Mouse (Mus musculus): Measurements from ENCODE around the gene Klk5.

The Klk5 gene

DNA sequence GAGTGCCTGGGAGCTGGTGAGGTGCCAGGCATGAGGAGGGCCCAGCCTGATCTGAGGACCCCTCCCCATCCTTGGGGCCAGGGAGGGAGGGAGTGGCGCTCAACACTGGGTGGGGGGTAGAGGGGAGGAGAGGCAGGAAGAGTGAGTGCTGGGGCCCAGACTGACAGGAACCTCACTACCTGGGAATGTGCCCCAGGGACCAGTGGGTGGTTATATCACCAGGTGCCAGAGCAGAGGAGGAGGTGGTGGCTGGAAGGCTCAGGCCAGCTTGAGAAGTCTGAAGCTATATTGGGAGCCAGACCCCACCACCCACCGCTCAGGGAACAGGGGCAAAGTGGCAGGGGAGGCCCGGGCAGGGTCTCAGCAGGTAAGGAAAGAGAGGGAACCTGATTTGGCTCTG lies at the start of gene Klk5:
Gene Klk5, plus strand, starts transcription at position 271 of the 400 bp plus-strand sequence.
- DNase-seq (ENCODE audit: low read depth): no peak

- no peak for DNase-seq (ENCODE audit: low read depth)
These were observed 45.4 kb upstream of the Klk5 start for GRCm38 (mm10) chr7:43796355-43796754.

GRCm38 (mm10) chr7:43797333-43797769 lies 44.4 kb upstream of the Klk5 start, which contains the start of gene Klk8:
TSS of gene Klk8 (plus strand) at chr7:43797577.
- DNase-seq (ENCODE audit: low read depth): peak; percentile 82

DNA sequence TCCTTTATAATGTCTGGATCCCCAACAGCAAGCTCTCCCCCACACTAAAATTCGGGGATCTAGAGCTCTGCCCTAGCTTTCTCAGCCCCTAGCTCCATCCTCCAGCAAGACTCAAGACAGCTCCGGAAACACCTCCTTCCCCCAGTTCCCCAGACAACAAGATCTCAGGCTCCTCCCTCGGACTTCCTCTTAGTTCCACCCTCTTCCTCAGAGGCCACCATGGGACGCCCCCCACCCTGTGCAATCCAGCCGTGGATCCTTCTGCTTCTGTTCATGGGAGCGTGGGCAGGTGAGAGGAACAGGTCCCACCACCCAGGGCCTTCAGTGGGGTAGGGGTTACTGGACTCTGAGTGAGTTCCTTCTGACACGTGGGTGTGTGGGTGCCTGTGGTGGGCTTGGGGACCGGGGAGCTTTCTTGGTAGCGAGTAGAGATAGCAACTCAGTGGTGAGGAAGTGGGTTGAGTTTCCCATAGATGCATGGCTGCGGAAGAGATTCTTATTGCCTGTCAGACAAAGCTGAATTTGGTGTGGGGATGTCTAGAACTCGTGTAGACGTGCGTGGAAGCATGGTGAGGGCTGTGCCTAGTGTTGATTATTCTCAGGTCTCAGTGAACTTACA lies 43.8 kb upstream of the Klk5 start:
- peak; percentile 74 for DNase-seq (ENCODE audit: low read depth)

DNA sequence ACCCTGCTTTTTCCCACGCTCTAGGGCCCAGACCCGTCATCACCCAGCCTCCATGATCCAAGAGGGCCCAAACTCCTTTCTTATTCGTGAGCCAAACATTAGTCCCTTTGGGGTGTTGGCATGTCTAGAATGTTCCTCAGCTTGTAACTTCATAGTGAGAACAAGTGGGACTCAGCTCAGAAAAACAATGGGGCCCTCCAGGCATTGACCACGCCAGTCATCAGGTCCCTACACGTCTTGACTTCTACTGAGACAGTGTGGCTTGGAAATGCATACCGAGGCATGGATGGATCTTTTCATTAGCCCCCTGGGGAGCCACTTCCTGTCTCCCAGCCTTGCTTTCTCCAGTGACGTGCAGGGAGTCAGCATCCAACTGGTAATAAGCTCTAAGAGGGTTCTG lies 41.9 kb upstream of the Klk5 start:
- no peak for DNase-seq (ENCODE audit: low read depth)

GRCm38 (mm10) chr7:43810994-43811393 lies 30.8 kb upstream of the Klk5 start, which contains the start of gene Klk7:
TSS of gene Klk7 (plus strand) at chr7:43811294.
- no peak for DNase-seq (ENCODE audit: low read depth)

DNA sequence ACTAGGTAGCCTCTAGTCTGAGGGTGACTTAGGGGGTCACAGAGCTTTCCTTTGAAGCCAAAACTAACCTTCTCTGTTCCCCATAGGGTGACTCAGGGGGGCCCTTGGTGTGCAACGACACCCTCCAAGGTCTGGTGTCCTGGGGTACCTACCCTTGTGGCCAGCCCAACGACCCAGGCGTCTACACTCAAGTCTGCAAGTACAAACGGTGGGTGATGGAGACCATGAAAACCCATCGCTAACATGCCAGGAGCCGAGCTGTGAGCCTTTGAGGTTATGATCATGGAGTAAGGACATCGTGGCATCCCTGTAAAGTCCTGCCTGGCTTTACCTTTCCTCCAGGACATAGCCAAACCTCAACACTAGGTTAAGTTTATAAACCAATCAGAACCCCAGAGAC lies 26.6 kb upstream of the Klk5 start:
- DNase-seq (ENCODE audit: low read depth): no peak

DNA sequence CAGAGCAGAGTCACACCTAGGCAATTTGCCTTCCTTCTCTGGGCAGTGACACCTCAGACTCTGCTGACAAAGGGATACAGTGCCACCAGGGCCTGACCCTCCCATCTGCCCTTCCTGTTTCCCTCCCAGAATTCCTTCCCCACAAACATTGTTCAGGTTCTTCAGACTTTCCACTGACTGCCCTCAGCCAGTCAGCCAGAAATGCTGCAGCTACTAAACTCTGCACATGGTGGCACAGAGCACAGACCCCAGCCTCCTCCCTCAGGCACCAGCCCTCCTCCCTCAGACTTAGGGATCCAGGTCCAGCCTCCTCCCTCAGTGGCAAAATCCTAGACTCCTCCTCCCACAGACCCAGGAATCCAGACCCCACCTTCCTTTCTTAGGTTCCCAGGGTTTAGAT lies 25.0 kb upstream of the Klk5 start:
- DNase-seq (ENCODE audit: low read depth): no peak

- no peak for DNase-seq (ENCODE audit: low read depth)
These were observed 20.2 kb upstream of the Klk5 start for GRCm38 (mm10) chr7:43821581-43821980.

DNA sequence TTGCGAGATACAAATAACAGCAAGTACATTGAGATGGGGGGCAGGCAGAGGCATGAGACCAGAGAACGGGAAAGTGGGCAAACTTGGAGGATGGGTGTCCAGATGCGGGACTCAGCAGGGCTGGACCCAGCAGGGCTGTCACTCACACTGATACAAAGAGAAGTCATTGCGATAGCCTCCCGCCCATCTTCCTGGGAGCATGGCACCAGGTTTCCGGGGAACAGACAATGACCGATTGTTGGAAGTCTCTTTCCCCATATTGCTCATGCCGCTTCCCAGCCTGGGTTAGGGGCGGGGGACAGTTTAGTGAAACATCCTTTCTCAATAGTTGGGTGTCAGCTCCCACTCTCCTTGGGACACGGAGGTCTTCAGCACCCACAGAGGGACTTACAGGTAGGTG lies 17.6 kb upstream of the Klk5 start, which contains the start of gene Klk6:
Gene Klk6, plus strand, starts transcription at position 301 of the 400 bp plus-strand sequence.
- DNase-seq (ENCODE audit: low read depth): no peak

GRCm38 (mm10) chr7:43826056-43826455 lies 15.7 kb upstream of the Klk5 start:
- DNase-seq (ENCODE audit: low read depth): no peak

DNA sequence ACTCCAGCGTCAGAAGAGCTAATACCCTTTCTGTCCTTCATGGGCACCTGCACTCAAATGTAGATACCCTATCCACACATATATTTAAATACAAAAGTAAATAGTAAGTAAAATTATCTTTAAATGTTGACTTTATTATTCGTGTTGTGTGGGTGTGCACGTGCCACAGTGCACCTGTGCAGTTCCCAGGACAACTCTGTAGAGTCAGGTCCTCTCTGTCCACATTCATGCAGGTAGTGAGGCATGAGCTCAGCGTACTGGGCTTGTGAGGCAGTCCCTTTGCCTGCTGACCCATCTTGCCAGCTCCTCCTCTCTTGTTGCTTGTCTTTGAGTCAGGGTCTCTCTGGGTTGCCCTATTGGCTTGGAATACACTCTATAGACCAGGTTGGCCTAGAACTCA lies 14.1 kb upstream of the Klk5 start:
- no peak for DNase-seq (ENCODE audit: low read depth)

GRCm38 (mm10) chr7:43829006-43829405 lies 12.8 kb upstream of the Klk5 start:
- DNase-seq (ENCODE audit: low read depth): no peak

DNA sequence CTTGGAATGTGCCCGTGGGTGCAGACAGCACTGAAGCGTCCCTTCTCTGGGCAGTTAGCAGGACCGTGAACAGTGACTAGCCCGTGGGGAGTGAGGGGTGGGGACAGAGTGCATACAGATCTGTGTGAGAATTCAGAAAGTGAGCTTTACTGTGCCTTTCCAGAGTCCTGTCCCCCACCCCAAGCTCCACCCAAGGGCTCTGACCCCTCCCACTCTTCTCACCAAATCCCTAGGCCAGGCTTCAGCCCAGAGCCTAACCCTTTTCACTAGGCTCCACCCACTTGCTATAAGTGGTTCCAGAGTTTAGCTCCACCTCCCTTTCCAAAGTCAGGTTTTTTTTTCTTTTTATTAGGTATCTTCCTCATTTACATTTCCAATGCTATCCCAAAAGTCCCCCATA lies 2.0 kb downstream of the Klk5 start:
- DNase-seq (ENCODE audit: low read depth): no peak

DNA sequence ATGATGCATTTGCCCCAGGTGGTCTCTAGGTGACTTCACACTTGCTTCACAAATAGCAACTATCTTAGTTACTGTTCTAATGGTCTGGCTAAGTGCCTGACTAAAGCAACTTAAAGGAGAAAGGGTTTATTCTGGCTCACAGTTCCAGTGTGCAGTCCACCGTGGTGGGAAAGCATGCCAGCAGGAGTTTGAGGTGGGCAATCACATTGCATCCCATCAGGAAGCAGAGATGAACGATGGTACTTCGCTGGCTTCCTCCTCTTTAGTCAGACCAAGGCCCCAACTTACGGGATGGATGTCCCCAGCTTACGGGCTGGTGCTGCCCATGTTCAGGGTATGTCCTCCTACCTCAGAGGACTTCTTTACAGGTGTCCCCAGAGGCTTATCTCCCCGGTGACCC lies 9.8 kb downstream of the Klk5 start:
- no peak for DNase-seq (ENCODE audit: low read depth)

- no peak for DNase-seq (ENCODE audit: low read depth)
These were observed 13.0 kb downstream of the Klk5 start for GRCm38 (mm10) chr7:43854642-43855380.

GRCm38 (mm10) chr7:43855709-43856108 lies 13.9 kb downstream of the Klk5 start:
- DNase-seq (ENCODE audit: low read depth): no peak

- DNase-seq (ENCODE audit: low read depth): no peak
These were observed 14.5 kb downstream of the Klk5 start for GRCm38 (mm10) chr7:43856307-43856706.

DNA sequence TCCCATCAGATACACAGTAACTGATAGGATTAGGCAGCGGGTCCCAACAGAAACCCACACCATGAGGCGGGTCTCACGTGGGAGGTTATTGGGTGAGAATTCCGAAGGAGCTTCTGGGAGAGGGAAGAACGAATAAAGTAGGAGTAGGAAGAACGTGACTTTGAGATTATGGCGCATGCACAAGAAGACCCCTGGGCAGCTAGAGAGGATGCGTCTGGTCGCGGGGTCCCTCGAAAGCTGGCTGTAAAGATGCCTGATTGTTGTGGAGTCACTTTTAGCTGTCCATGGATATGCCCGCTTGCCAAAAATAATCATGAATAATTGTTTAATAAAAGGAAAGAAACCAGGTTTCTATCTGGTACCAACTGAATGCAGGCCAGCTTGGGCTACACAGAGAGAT lies 15.7 kb downstream of the Klk5 start:
- no peak for DNase-seq (ENCODE audit: low read depth)

GRCm38 (mm10) chr7:43860411-43860810 lies 18.6 kb downstream of the Klk5 start:
- DNase-seq (ENCODE audit: low read depth): no peak

GRCm38 (mm10) chr7:43873237-43873636 lies 31.5 kb downstream of the Klk5 start:
- DNase-seq (ENCODE audit: low read depth): peak; percentile 52

DNA sequence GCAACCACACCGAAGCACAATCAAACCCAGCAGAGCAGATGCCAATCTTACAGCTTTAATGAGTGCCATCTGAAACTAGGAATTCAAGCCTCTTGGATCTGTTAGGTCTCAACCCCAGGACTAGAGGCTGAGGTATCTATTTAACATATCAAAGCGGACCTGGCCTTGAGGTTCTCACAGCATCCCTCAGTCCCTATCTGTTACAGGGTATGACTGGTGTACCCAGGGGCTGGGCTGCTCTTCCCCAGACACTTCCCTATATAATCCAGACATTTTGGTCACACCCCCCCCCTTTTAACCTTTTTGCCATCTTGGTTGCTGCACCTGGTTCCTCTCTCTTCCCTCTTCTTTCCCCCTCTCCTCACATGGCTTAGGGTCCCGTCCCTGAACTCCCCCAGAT lies 31.9 kb downstream of the Klk5 start:
- DNase-seq (ENCODE audit: low read depth): no peak

DNA sequence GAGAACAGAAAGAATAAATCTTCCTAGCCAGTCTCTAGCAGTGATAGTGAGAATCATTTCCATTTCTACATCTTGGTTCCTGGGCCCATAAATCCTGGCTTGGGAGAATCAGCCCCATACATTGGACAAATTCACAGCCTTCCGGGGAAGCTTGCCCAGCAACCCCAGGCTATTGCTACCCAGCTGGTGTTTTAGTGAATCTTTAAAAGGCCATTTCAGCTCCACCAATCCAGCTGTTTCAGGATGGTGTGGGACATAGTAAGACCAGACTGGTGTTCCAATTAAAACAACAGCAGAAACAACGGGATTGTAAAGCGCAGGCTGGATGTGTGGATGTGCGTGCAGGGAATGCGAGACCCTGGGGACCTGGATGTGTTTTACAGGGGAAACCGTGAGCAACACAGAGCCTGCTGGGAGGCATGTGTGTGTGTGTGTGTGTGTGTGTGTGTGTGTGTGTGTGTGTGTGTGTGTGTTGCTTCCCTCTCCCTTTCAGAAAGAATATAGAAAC lies 33.2 kb downstream of the Klk5 start:
- no peak for DNase-seq (ENCODE audit: low read depth)

Measured in induced T-regulatory cell, adult 2 months (primary cell).